In the genomic region with DNA sequence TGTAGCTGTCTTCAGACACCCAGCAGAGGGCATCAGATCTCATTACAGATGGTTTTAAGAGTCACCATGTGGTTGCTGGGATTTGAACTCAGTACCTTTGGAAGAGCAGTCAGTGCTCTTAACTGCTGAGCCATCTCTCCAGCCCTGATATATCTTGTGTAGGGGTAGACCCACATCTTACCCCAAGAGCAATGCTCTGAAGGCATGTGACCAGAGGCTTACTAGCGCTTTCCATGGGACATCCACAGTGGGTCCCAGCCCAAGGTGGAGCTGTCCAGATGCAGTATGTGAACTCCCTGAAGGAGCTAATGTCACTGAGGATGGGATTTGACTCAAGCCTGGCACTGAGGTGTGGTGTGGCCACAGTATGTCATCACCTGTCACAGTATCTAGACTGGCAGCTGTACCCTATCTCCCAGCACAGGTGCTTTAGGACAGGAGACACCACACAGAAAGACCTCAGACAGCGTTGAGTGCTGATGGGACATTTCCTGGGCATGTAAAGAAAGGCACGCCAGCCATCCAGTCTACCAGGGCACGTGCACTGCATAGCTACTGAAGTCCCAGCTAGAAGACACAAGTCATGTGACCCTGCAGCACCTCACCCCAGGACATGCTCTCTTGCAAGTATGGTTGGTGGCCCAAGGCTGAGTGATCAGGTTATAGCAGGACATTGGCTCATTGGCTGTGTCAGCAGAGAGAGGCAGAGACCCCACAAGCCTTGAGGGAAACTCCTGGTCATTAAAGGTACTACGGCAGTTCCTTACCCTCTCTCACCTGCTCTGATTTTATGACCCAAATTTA, we compare ENCODE assay signal across 15 mouse cellular contexts. TPM values are rescaled to one million over a fixed set of nuclear protein-coding genes. Genes with fewer than 3 reads are reported as not detected.
A peak's percentile ranks its signal among the peaks of the same experiment; 100 is the strongest.
DNase-seq lines count a peak whose midpoint lies in the region; ATAC-seq and TF ChIP-seq lines count a peak whose summit lies in the region.
"Had no signal": no experiment of that assay in that cellular context is flagged by ENCODE, and none has a peak within 500 bp of the region (broad histone marks: within the 10 kb centered on the region; RNA-seq: fewer than 3 reads in every experiment).

No protein-coding gene starts in this region.

- peaks cover 52% of the 10 kb centered on the region for H3K36me3 ChIP-seq in intestine, embryonic 14.5 days (ENCODE audit: control insufficient read depth, insufficient read depth, low read length)
- H3K36me3 ChIP-seq in intestine, embryonic 15.5 days, result peaks cover 39% of the 10 kb centered on the region
- no peaks in the 10 kb centered on the region; the same call in 1 of the 2 replicates for H3K36me3 ChIP-seq in testis, adult 2 months (ENCODE audit: control insufficient read depth, insufficient read depth, low read length)
- H3K36me3 ChIP-seq in limb, embryonic 15.5 days, result peaks cover 60% of the 10 kb centered on the region

- 91% methylated on average over 5 of the region's 5 CpGs for WGBS in intestine, embryonic 14.5 days
- 96% methylated on average over 5 of the region's 5 CpGs for WGBS in intestine, embryonic 15.5 days
- 93% methylated on average over 5 of the region's 5 CpGs for WGBS in limb, embryonic 15.5 days

- H3K27ac ChIP-seq in intestine, embryonic 14.5 days (ENCODE audit: low read depth), result no peak overlapping the region
- H3K27ac ChIP-seq in intestine, embryonic 15.5 days, result no peak overlapping the region
- H3K27ac ChIP-seq in testis, adult 2 months (ENCODE audit: control insufficient read depth, insufficient read depth, low read depth, low read length), result no peak overlapping the region
- H3K27ac ChIP-seq in limb, embryonic 15.5 days, result no peak overlapping the region
- H3K27ac ChIP-seq: hindbrain, embryonic 10.5 days had no signal

- H3K4me3 ChIP-seq in intestine, embryonic 14.5 days (ENCODE audit: low read depth, low read length), result no peak overlapping the region
- no peak overlapping the region for H3K4me3 ChIP-seq in intestine, embryonic 15.5 days (replicated peaks)
- no peak overlapping the region for H3K4me3 ChIP-seq in testis, adult 2 months (ENCODE audit: control insufficient read depth, low read depth, low read length)
- no peak overlapping the region for H3K4me3 ChIP-seq in limb, embryonic 15.5 days
- H3K4me3 ChIP-seq: erythroblast, embryonic 14.5 days; hindbrain, embryonic 10.5 days had no signal

- no peak for TF ChIP-seq POLR2A in testis, adult 2 months (IDR thresholded peaks at IDR 0.05; ENCODE audit: control insufficient read depth, low read depth, low read length)

- H3K4me1 ChIP-seq in intestine, embryonic 14.5 days (replicated peaks; ENCODE audit: control insufficient read depth, insufficient read depth, low read length), result no peaks in the 10 kb centered on the region
- H3K4me1 ChIP-seq in intestine, embryonic 15.5 days (replicated peaks), result no peaks in the 10 kb centered on the region
- H3K4me1 ChIP-seq in testis, adult 2 months (ENCODE audit: control insufficient read depth, insufficient read depth, low read length), result no peaks in the 10 kb centered on the region; the same call in 1 of the 2 replicates
- H3K4me1 ChIP-seq in limb, embryonic 15.5 days, result no peaks in the 10 kb centered on the region

- H3K9me3 ChIP-seq in intestine, embryonic 14.5 days (ENCODE audit: control insufficient read depth, low read length), result no peaks in the 10 kb centered on the region
- H3K9me3 ChIP-seq in intestine, embryonic 15.5 days, result no peaks in the 10 kb centered on the region
- H3K9me3 ChIP-seq in limb, embryonic 15.5 days, result no peaks in the 10 kb centered on the region

- H3K4me2 ChIP-seq in intestine, embryonic 14.5 days (ENCODE audit: low read length), result no peak overlapping the region
- H3K4me2 ChIP-seq in intestine, embryonic 15.5 days (replicated peaks), result no peak overlapping the region
- no peak overlapping the region for H3K4me2 ChIP-seq in limb, embryonic 15.5 days

- peak; percentile 40; the same call in 1 of the 2 replicates for ATAC-seq in intestine, embryonic 14.5 days (replicated peaks; ENCODE audit: low FRiP score, low TSS enrichment, low read depth)
- ATAC-seq in intestine, embryonic 15.5 days, result no peak
- ATAC-seq in limb, embryonic 15.5 days (ENCODE audit: insufficient number of reproducible peaks, low FRiP score, low TSS enrichment, low read depth), result peak; percentile 35; the same call in 1 of the 2 replicates
- no peak for ATAC-seq in erythroid progenitor cell, adult 5-6 weeks (replicated peaks; ENCODE audit: low FRiP score, poor library complexity, severe bottlenecking)

- no peak overlapping the region for H3K9ac ChIP-seq in intestine, embryonic 14.5 days (ENCODE audit: low read length)
- H3K9ac ChIP-seq in intestine, embryonic 15.5 days, result no peak overlapping the region
- no peak overlapping the region for H3K9ac ChIP-seq in limb, embryonic 15.5 days

- H3K27me3 ChIP-seq in intestine, embryonic 14.5 days (replicated peaks; ENCODE audit: control insufficient read depth, insufficient read depth, low read length), result no peaks in the 10 kb centered on the region
- no peaks in the 10 kb centered on the region for H3K27me3 ChIP-seq in intestine, embryonic 15.5 days (replicated peaks)
- no peaks in the 10 kb centered on the region for H3K27me3 ChIP-seq in testis, adult 2 months (ENCODE audit: control insufficient read depth, insufficient read depth, low read length)
- no peaks in the 10 kb centered on the region for H3K27me3 ChIP-seq in limb, embryonic 15.5 days

- DNase-seq in intestine, embryonic 14.5 days (ENCODE audit: low spot score), result no peak
- DNase-seq in testis, postnatal 14 days (ENCODE audit: low spot score), result no peak
- peak; percentile 22 for DNase-seq in yolk sac, embryonic 10.5 days (ENCODE audit: low spot score)
- DNase-seq in frontal cortex, postnatal 14 days (ENCODE audit: low spot score in 2 of 2), result no peak
- DNase-seq: adrenal gland, postnatal 36 days; heart, adult 18-20 months; kidney, postnatal 10 days; thymus, adult 18-20 months had no signal

- TF ChIP-seq CTCF in testis, adult 2 months (IDR thresholded peaks at IDR 0.05; ENCODE audit: control insufficient read depth, insufficient read depth, insufficient replicate concordance, low read depth, low read length), result 0 out of 2 replicates have a peak, but pooled peaks have one; percentile 5

RNA-seq across cellular contexts. Expression of a gene that starts 9.4 kb away (rescaled TPM):
- polyA plus RNA-seq in intestine, embryonic 14.5 days (2014; fragmentation: Nextera tagmentation; extraction: Ambion mirVana), result 2.1 and 5.9 TPM in 2 replicates
- polyA plus RNA-seq in intestine, embryonic 15.5 days (2015; fragmentation: Nextera tagmentation; extraction: Ambion mirVana), result 9.5 and 20.6 TPM in 2 replicates
- 0.58 and 8.2 TPM in 2 replicates for polyA plus RNA-seq in testis, adult 2 months (2012; rRNA removed)
- 6.2 and 7.5 TPM in 2 replicates for polyA plus RNA-seq in limb, embryonic 15.5 days (2015; fragmentation: Nextera tagmentation; extraction: Ambion mirVana)
- total RNA-seq in erythroid progenitor cell, adult 5-6 weeks (2015; ENCODE audit: low replicate concordance), result not detected in 2 replicates
- total RNA-seq in erythroid progenitor cell, adult 5-6 weeks (2017; ENCODE audit: low replicate concordance), result not detected in 2 replicates

RNA-seq across cellular contexts. Expression of a gene that starts 12.3 kb away (rescaled TPM):
- polyA plus RNA-seq in intestine, embryonic 14.5 days (2014; fragmentation: Nextera tagmentation; extraction: Ambion mirVana), result 162 and 167 TPM in 2 replicates
- 278 and 287 TPM in 2 replicates for polyA plus RNA-seq in intestine, embryonic 15.5 days (2015; fragmentation: Nextera tagmentation; extraction: Ambion mirVana)
- 33.2 and 39.6 TPM in 2 replicates for polyA plus RNA-seq in testis, adult 2 months (2012; rRNA removed)
- polyA plus RNA-seq in limb, embryonic 15.5 days (2015; fragmentation: Nextera tagmentation; extraction: Ambion mirVana), result 283 and 297 TPM in 2 replicates
- total RNA-seq in erythroid progenitor cell, adult 5-6 weeks (2015; ENCODE audit: low replicate concordance), result 42.5 and 54.9 TPM in 2 replicates
- 122 and 151 TPM in 2 replicates for total RNA-seq in erythroid progenitor cell, adult 5-6 weeks (2017; ENCODE audit: low replicate concordance)

RNA-seq across cellular contexts. Expression of a gene that starts 31.2 kb away (rescaled TPM):
- polyA plus RNA-seq in intestine, embryonic 14.5 days (2014; fragmentation: Nextera tagmentation; extraction: Ambion mirVana), result 0.13 and 0.14 TPM in 2 replicates
- 0.15 and 0.16 TPM in 2 replicates for polyA plus RNA-seq in intestine, embryonic 15.5 days (2015; fragmentation: Nextera tagmentation; extraction: Ambion mirVana)
- not detected in 2 replicates for polyA plus RNA-seq in testis, adult 2 months (2012; rRNA removed)
- 0.77 and 1.1 TPM in 2 replicates for polyA plus RNA-seq in limb, embryonic 15.5 days (2015; fragmentation: Nextera tagmentation; extraction: Ambion mirVana)
- not detected in 2 replicates for total RNA-seq in erythroid progenitor cell, adult 5-6 weeks (2015; ENCODE audit: low replicate concordance)
- not detected in 2 replicates for total RNA-seq in erythroid progenitor cell, adult 5-6 weeks (2017; ENCODE audit: low replicate concordance)
- total RNA-seq: adrenal gland, postnatal 36 days; heart, adult 18-20 months had no signal
- polyA plus RNA-seq: erythroblast, embryonic 14.5 days; hindbrain, embryonic 10.5 days; liver, embryonic 16.5 days had no signal

Comparison
In these comparisons a context has a peak if more than half of its experiments do, and no peak if none do; other contexts are left out.
1. ATAC-seq: peak in intestine, embryonic 14.5 days (single experiment) and limb, embryonic 15.5 days (single experiment); none in intestine, embryonic 15.5 days (single experiment) and erythroid progenitor cell, adult 5-6 weeks (single experiment).